Comparison of ENCODE assay signal across 31 mouse cellular contexts in genomic region chr1:116044083-116044482, GRCm38 (mm10).
"Had no signal": no experiment of that assay in that cellular context is flagged by ENCODE, and none has a peak within 500 bp of the region (broad histone marks: within the 10 kb centered on the region; RNA-seq: fewer than 3 reads in every experiment).

No protein-coding gene starts in this region.

- DNase-seq: left cerebral cortex, postnatal 4 days; liver; liver, embryonic 13.5 days; liver, postnatal 0 days; lung, adult 18-20 months; lung, adult 2 months; lung, embryonic 14.5 days; lung, postnatal 10 days; lung, postnatal 14 days; lung, postnatal 36 days; lung, postnatal 4 days; midbrain, embryonic 14.5 days had no signal

- H3K27me3 ChIP-seq: limb, embryonic 12.5 days; limb, embryonic 13.5 days; limb, embryonic 15.5 days; liver, embryonic 12.5 days; liver, embryonic 13.5 days; liver, embryonic 15.5 days; lung, embryonic 15.5 days; megakaryocyte, embryonic 14.5 days; midbrain, embryonic 12.5 days; midbrain, embryonic 13.5 days; neural tube, embryonic 12.5 days; neural tube, embryonic 13.5 days had no signal

- H3K9ac ChIP-seq: limb, embryonic 12.5 days; limb, embryonic 13.5 days; limb, embryonic 15.5 days; liver, embryonic 12.5 days; liver, embryonic 13.5 days; liver, embryonic 14.5 days; liver, embryonic 15.5 days; liver, postnatal 0 days; lung, embryonic 14.5 days; lung, embryonic 15.5 days; midbrain, embryonic 12.5 days; midbrain, embryonic 13.5 days; neural tube, embryonic 12.5 days; neural tube, embryonic 13.5 days had no signal

- ATAC-seq: liver, embryonic 12.5 days; liver, postnatal 0 days; lung, postnatal 0 days; midbrain, embryonic 13.5 days; midbrain, embryonic 16.5 days had no signal

- H3K4me2 ChIP-seq: limb, embryonic 12.5 days; limb, embryonic 13.5 days; limb, embryonic 15.5 days; liver, embryonic 11.5 days; liver, embryonic 12.5 days; liver, embryonic 13.5 days; liver, embryonic 15.5 days; lung, embryonic 14.5 days; lung, embryonic 15.5 days; midbrain, embryonic 12.5 days; midbrain, embryonic 13.5 days; neural tube, embryonic 12.5 days; neural tube, embryonic 13.5 days had no signal

- H3K36me3 ChIP-seq: limb, embryonic 10.5 days; limb, embryonic 12.5 days; limb, embryonic 13.5 days; limb, embryonic 15.5 days; liver, embryonic 12.5 days; liver, embryonic 13.5 days; liver, embryonic 15.5 days; lung, embryonic 15.5 days; midbrain, embryonic 10.5 days; midbrain, embryonic 12.5 days; midbrain, embryonic 13.5 days; neural tube, embryonic 12.5 days; neural tube, embryonic 13.5 days had no signal

- H3K4me3 ChIP-seq: limb, embryonic 10.5 days; limb, embryonic 12.5 days; limb, embryonic 13.5 days; limb, embryonic 15.5 days; liver, embryonic 12.5 days; liver, embryonic 13.5 days; liver, embryonic 15.5 days; lung, embryonic 15.5 days; megakaryocyte, embryonic 14.5 days; midbrain, embryonic 10.5 days; midbrain, embryonic 12.5 days; midbrain, embryonic 13.5 days; myocyte; neural tube, embryonic 12.5 days; neural tube, embryonic 13.5 days had no signal

- H3K27ac ChIP-seq: limb, embryonic 10.5 days; limb, embryonic 12.5 days; limb, embryonic 13.5 days; limb, embryonic 15.5 days; liver, embryonic 12.5 days; liver, embryonic 13.5 days; liver, embryonic 14.5 days; liver, embryonic 15.5 days; lung, embryonic 15.5 days; macrophage; midbrain, embryonic 10.5 days; midbrain, embryonic 12.5 days; midbrain, embryonic 13.5 days; neural tube, embryonic 12.5 days; neural tube, embryonic 13.5 days had no signal

- H3K9me3 ChIP-seq: limb, embryonic 10.5 days; limb, embryonic 12.5 days; limb, embryonic 13.5 days; limb, embryonic 15.5 days; liver, embryonic 12.5 days; liver, embryonic 13.5 days; liver, embryonic 15.5 days; lung, embryonic 15.5 days; megakaryocyte, embryonic 14.5 days; midbrain, embryonic 10.5 days; midbrain, embryonic 12.5 days; midbrain, embryonic 13.5 days; neural tube, embryonic 12.5 days; neural tube, embryonic 13.5 days had no signal

- H3K4me1 ChIP-seq: limb, embryonic 10.5 days; limb, embryonic 12.5 days; limb, embryonic 13.5 days; limb, embryonic 15.5 days; liver, embryonic 12.5 days; liver, embryonic 13.5 days; liver, embryonic 15.5 days; lung, embryonic 15.5 days; megakaryocyte, embryonic 14.5 days; midbrain, embryonic 10.5 days; midbrain, embryonic 12.5 days; midbrain, embryonic 13.5 days; neural tube, embryonic 12.5 days; neural tube, embryonic 13.5 days had no signal
